In the genomic region with DNA sequence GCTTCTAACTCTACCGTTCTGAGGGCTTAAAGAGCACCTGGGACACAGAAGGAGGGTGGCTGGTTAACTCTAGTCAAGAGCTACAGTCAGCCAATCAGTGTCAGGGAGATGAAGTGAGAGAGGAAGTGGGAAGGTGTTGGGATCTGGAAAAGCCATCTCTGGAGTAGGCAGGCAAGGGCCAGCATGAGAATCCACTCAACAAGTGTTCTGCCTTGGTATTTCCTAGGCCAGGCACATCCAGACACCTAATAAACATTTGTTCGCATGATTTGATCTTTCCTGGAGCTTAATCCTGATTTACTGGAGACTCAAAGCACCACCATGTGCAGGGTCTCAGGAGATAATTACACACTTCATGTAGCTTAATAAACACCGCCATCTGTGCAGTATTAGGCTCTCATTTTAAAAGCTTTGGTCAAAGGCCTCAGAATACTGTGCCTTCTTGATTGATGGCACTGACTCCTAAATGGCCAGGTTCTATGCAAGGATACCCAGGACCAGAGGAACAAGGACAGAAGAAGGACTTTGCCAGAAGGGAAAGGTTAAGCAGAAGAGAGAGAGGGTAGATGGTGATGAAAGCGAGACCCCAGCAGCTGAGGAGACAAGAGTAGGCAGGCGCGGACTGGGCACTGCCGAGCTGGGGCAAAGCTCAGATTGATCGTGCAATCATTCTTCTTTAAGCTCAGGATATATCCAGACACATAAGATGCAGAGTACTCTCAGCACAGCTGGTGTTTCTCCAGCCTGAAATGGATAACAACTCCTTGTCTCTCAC, we compare ENCODE assay signal across 17 mouse cellular contexts.
DNase-seq lines count a peak whose midpoint lies in the region; ATAC-seq and TF ChIP-seq lines count a peak whose summit lies in the region.
"Had no signal": no experiment of that assay in that cellular context is flagged by ENCODE, and none has a peak within 500 bp of the region (broad histone marks: within the 10 kb centered on the region; RNA-seq: fewer than 3 reads in every experiment).

No protein-coding gene starts in this region.

- 0 out of 2 replicates have a peak, but pooled peaks have one; percentile 38 for ATAC-seq in forebrain, embryonic 13.5 days
- no peak for ATAC-seq in forebrain, embryonic 11.5 days (replicated peaks; ENCODE audit: low FRiP score)
- peak; percentile 79 for ATAC-seq in limb, embryonic 11.5 days (ENCODE audit: insufficient number of reproducible peaks, low FRiP score, low TSS enrichment, low read depth)
- ATAC-seq in hindbrain, postnatal 0 days, result peak; percentile 78

- H3K4me1 ChIP-seq in forebrain, embryonic 13.5 days, result no peaks in the 10 kb centered on the region
- no peaks in the 10 kb centered on the region for H3K4me1 ChIP-seq in forebrain, embryonic 11.5 days (replicated peaks; ENCODE audit: control insufficient read depth, insufficient read depth, low read length)
- no peaks in the 10 kb centered on the region for H3K4me1 ChIP-seq in limb, embryonic 11.5 days (ENCODE audit: control insufficient read depth, insufficient read depth, low read length)
- H3K4me1 ChIP-seq in limb, embryonic 10.5 days, result peaks cover 9% of the 10 kb centered on the region; the same call in 1 of the 2 replicates
- no peaks in the 10 kb centered on the region for H3K4me1 ChIP-seq in hindbrain, postnatal 0 days (ENCODE audit: insufficient read depth, low read length)
- H3K4me1 ChIP-seq in thymus, adult 2 months (replicated peaks; ENCODE audit: control insufficient read depth, insufficient read depth, low read length), result no peaks in the 10 kb centered on the region
- H3K4me1 ChIP-seq: heart, embryonic 10.5 days had no signal

- TF ChIP-seq CTCF in hindbrain, postnatal 0 days (IDR thresholded peaks at IDR 0.05; ENCODE audit: low read depth), result no peak
- no peak for TF ChIP-seq CTCF in thymus, adult 2 months (IDR thresholded peaks at IDR 0.05; ENCODE audit: borderline replicate concordance, control insufficient read depth, extremely low read depth, insufficient read depth, low read length, poor library complexity)

- H3K9ac ChIP-seq in forebrain, embryonic 13.5 days, result no peak overlapping the region
- no peak overlapping the region for H3K9ac ChIP-seq in forebrain, embryonic 11.5 days (ENCODE audit: low read length)
- no peak overlapping the region for H3K9ac ChIP-seq in limb, embryonic 11.5 days (ENCODE audit: low read length)
- H3K9ac ChIP-seq in hindbrain, postnatal 0 days (replicated peaks; ENCODE audit: low read length), result no peak overlapping the region

- no peak for TF ChIP-seq POLR2A in thymus, adult 2 months (IDR thresholded peaks at IDR 0.05; ENCODE audit: control insufficient read depth, extremely low read depth, insufficient read depth, low read length, poor library complexity)

- peaks cover 13% of the 10 kb centered on the region; the same call in 1 of the 2 replicates for H3K36me3 ChIP-seq in forebrain, embryonic 13.5 days (ENCODE audit: poor library complexity, severe bottlenecking)
- no peaks in the 10 kb centered on the region for H3K36me3 ChIP-seq in forebrain, embryonic 11.5 days (ENCODE audit: control insufficient read depth, insufficient read depth, low read length)
- no peaks in the 10 kb centered on the region for H3K36me3 ChIP-seq in limb, embryonic 11.5 days (ENCODE audit: control insufficient read depth, insufficient read depth, low read length)
- H3K36me3 ChIP-seq in limb, embryonic 10.5 days, result no peaks in the 10 kb centered on the region
- no peaks in the 10 kb centered on the region for H3K36me3 ChIP-seq in hindbrain, postnatal 0 days (ENCODE audit: insufficient read depth, low read length)
- H3K36me3 ChIP-seq in thymus, adult 2 months (ENCODE audit: control insufficient read depth, insufficient read depth, low read length), result no peaks in the 10 kb centered on the region
- H3K36me3 ChIP-seq: heart, embryonic 10.5 days had no signal

- no peak overlapping the region for H3K4me3 ChIP-seq in forebrain, embryonic 13.5 days
- H3K4me3 ChIP-seq in forebrain, embryonic 11.5 days (ENCODE audit: low read depth, low read length), result no peak overlapping the region
- no peak overlapping the region for H3K4me3 ChIP-seq in limb, embryonic 11.5 days (ENCODE audit: low read depth, low read length)
- H3K4me3 ChIP-seq in limb, embryonic 10.5 days, result no peak overlapping the region
- H3K4me3 ChIP-seq in hindbrain, postnatal 0 days (ENCODE audit: low read length), result no peak overlapping the region
- no peak overlapping the region for H3K4me3 ChIP-seq in thymus, adult 2 months (ENCODE audit: control insufficient read depth, insufficient read depth, low read length)
- H3K4me3 ChIP-seq: heart, embryonic 10.5 days had no signal

- no peak overlapping the region for H3K4me2 ChIP-seq in forebrain, embryonic 13.5 days
- no peak overlapping the region for H3K4me2 ChIP-seq in forebrain, embryonic 11.5 days (ENCODE audit: low read depth, low read length, severe bottlenecking)
- H3K4me2 ChIP-seq in limb, embryonic 11.5 days (ENCODE audit: low read depth, severe bottlenecking), result no peak overlapping the region
- H3K4me2 ChIP-seq in hindbrain, postnatal 0 days (ENCODE audit: low read depth, low read length), result no peak overlapping the region

- H3K27me3 ChIP-seq in forebrain, embryonic 13.5 days, result no peaks in the 10 kb centered on the region
- no peaks in the 10 kb centered on the region for H3K27me3 ChIP-seq in forebrain, embryonic 11.5 days (ENCODE audit: control insufficient read depth, insufficient read depth, low read length)
- H3K27me3 ChIP-seq in limb, embryonic 11.5 days (ENCODE audit: control insufficient read depth, insufficient read depth, low read length), result no peaks in the 10 kb centered on the region
- no peaks in the 10 kb centered on the region for H3K27me3 ChIP-seq in limb, embryonic 10.5 days (ENCODE audit: low read depth, poor library complexity, severe bottlenecking)
- H3K27me3 ChIP-seq in hindbrain, postnatal 0 days (ENCODE audit: insufficient read depth, low read length), result no peaks in the 10 kb centered on the region
- no peaks in the 10 kb centered on the region for H3K27me3 ChIP-seq in thymus, adult 2 months (ENCODE audit: control insufficient read depth, insufficient read depth, low read length)

- H3K27ac ChIP-seq in forebrain, embryonic 13.5 days, result no peak overlapping the region
- no peak overlapping the region for H3K27ac ChIP-seq in forebrain, embryonic 11.5 days (ENCODE audit: low read depth, low read length)
- H3K27ac ChIP-seq in limb, embryonic 11.5 days (replicated peaks; ENCODE audit: low read depth, low read length), result no peak overlapping the region
- H3K27ac ChIP-seq in limb, embryonic 10.5 days, result no peak overlapping the region
- H3K27ac ChIP-seq in hindbrain, postnatal 0 days, result peak overlapping the region; percentile 45; the same call in 1 of the 2 replicates
- H3K27ac ChIP-seq in thymus, adult 2 months (ENCODE audit: control insufficient read depth, insufficient read depth, low read length), result no peak overlapping the region
- H3K27ac ChIP-seq: heart, embryonic 10.5 days had no signal

- no peak for DNase-seq in forebrain, embryonic 11.5 days (ENCODE audit: low spot score)
- DNase-seq in limb, embryonic 11.5 days (ENCODE audit: low spot score), result peak; percentile 47
- DNase-seq in limb, embryonic 10.5 days (ENCODE audit: low spot score), result no peak
- peak; percentile 56 for DNase-seq in hindbrain, postnatal 0 days (ENCODE audit: low spot score)
- peak; percentile 75 for DNase-seq in retina, postnatal 1 day
- no peak for DNase-seq in ovary, postnatal 36 days (ENCODE audit: low spot score)
- no peak for DNase-seq in thymus, adult 2 months
- DNase-seq: adrenal gland, adult 2 months; cerebellum, adult 8-10 months; gastrocnemius, postnatal 10 days; heart, postnatal 36 days; kidney, postnatal 10 days; layer of hippocampus, adult 9-11 months; right cerebral cortex, postnatal 4 days; thymus, postnatal 14 days had no signal

- H3K9me3 ChIP-seq in forebrain, embryonic 13.5 days (replicated peaks), result no peaks in the 10 kb centered on the region
- no peaks in the 10 kb centered on the region for H3K9me3 ChIP-seq in forebrain, embryonic 11.5 days (ENCODE audit: control insufficient read depth, low read length)
- H3K9me3 ChIP-seq in limb, embryonic 11.5 days (ENCODE audit: control insufficient read depth, low read length), result no peaks in the 10 kb centered on the region
- no peaks in the 10 kb centered on the region for H3K9me3 ChIP-seq in limb, embryonic 10.5 days (replicated peaks)
- H3K9me3 ChIP-seq in hindbrain, postnatal 0 days (ENCODE audit: low read length), result no peaks in the 10 kb centered on the region
- H3K9me3 ChIP-seq: heart, embryonic 10.5 days had no signal

- WGBS in forebrain, embryonic 13.5 days, result 77% methylated on average over 8 of the region's 8 CpGs
- 83% methylated on average over 8 of the region's 8 CpGs for WGBS in forebrain, embryonic 11.5 days
- 41% methylated on average over 8 of the region's 8 CpGs for WGBS in limb, embryonic 11.5 days
- 67% methylated on average over 8 of the region's 8 CpGs for WGBS in limb, embryonic 10.5 days
- WGBS in hindbrain, postnatal 0 days, result 68% methylated on average over 8 of the region's 8 CpGs
- 96% methylated on average over 8 of the region's 8 CpGs for WGBS in thymus, adult 2 months

Comparison
In these comparisons a context has a peak if more than half of its experiments do, and no peak if none do; other contexts are left out.
1. DNase-seq: peak in limb, embryonic 11.5 days (single experiment), hindbrain, postnatal 0 days (single experiment) and retina, postnatal 1 day (single experiment); none in forebrain, embryonic 11.5 days (single experiment), limb, embryonic 10.5 days (single experiment), ovary, postnatal 36 days (single experiment) and thymus, adult 2 months (single experiment).